Mouse (Mus musculus) lung, postnatal 0 days (tissue): ENCODE results near the gene Jun. TPM values are rescaled to one million over a fixed set of nuclear protein-coding genes. Genes with fewer than 3 reads are reported as not detected.

Experiments used
- ATAC-seq: fragments of 200-750 bp; cut with Nextera tagmentation; 2 replicates; pipeline ENCODE4 v1.8.0; 2017; ENCODE audit warnings: moderate library complexity
- DNase-seq: peaks from one replicate; pipeline ENCODE4 v3.0.0-alpha.2; 2016; ENCODE audit warnings: low spot score
- H3K27ac ChIP-seq: fragments of 300-500 bp; sonication (generic); 2 replicates; pipeline ENCODE4 v1.5.1; 2014; ENCODE audit warnings: antibody characterized with exemption, mild to moderate bottlenecking, low read length, mixed read lengths
- H3K27me3 ChIP-seq: fragments of 300-500 bp; sonication (generic); replicated peaks from 2 replicates; pipeline ENCODE4 v1.6.1; 2014; ENCODE audit warnings: low read length, mixed read lengths; ENCODE audit not compliant: insufficient read depth
- H3K36me3 ChIP-seq: fragments of 300-500 bp; sonication (generic); 2 replicates; pipeline ENCODE4 v1.6.1; 2014; ENCODE audit warnings: low read length, mixed read lengths; ENCODE audit not compliant: insufficient read depth
- H3K4me1 ChIP-seq: fragments of 300-500 bp; sonication (generic); 2 replicates; pipeline ENCODE4 v1.6.1; 2014; ENCODE audit warnings: antibody characterized with exemption, low read depth, low read length, mixed read lengths; ENCODE audit not compliant: insufficient read depth
- H3K4me2 ChIP-seq: fragments of 300-500 bp; sonication (generic); replicated peaks from 2 replicates; pipeline ENCODE4 v1.6.1; 2014; ENCODE audit warnings: low read depth, mild to moderate bottlenecking, low read length, moderate library complexity, mixed read lengths
- H3K4me3 ChIP-seq: fragments of 300-500 bp; sonication (generic); 2 replicates; pipeline ENCODE4 v1.5.1; 2014; ENCODE audit warnings: low read depth, low read length
- H3K9ac ChIP-seq: fragments of 300-500 bp; sonication (generic); replicated peaks from 2 replicates; pipeline ENCODE4 v1.6.1; 2014; ENCODE audit warnings: low read depth, mild to moderate bottlenecking
- H3K9me3 ChIP-seq: fragments of 300-500 bp; sonication (generic); 2 replicates; pipeline ENCODE4 v1.6.1; 2016; ENCODE audit warnings: low read length, mixed read lengths
- CTCF ChIP-seq: IDR thresholded peaks from 2 replicates; pipeline ENCODE4 v1.5.1; 2016; ENCODE audit warnings: antibody characterized with exemption, mild to moderate bottlenecking
- EP300 ChIP-seq: IDR thresholded peaks from 2 replicates; pipeline ENCODE4 v1.6.1; 2016; ENCODE audit warnings: antibody characterized with exemption, mild to moderate bottlenecking, control low read depth
- WGBS: fragments of 180-500 bp; shearing (Covaris S2); extraction: QIAGEN DNeasy Blood & Tissue Kit; methylation state at CpG from one replicate; pipeline ENCODE4 v1.1.7; 2014; 5-methylcytosine and 5-hydroxymethylcytosine counted together
- polyA plus RNA-seq: library from polyadenylated mRNA; unstranded; fragments of >200 nt; fragmentation: Nextera tagmentation; extraction: Ambion mirVana; gene quantifications from 2 replicates; pipeline ENCODE4 v1.2.1, GENCODE M21; 2015

The Jun gene
- polyA plus RNA-seq = 145 and 158 TPM in 2 replicates

- Histone ChIP-seq H3K9ac (peak within 1 kb of the TSS; percentile 99), H3K36me3 (peaks cover 4% of the 10 kb centered on the region; the same call in 1 of the 2 replicates), H3K27me3 (no peaks in the 10 kb centered on the region), H3K4me1 (0 out of 2 replicates have a peak, but pooled peaks cover 8% of the 10 kb centered on the region), H3K4me3 (peak within 1 kb of the TSS; percentile 94), H3K9me3 (no peaks in the 10 kb centered on the region), H3K4me2 (peak within 1 kb of the TSS; percentile 83), H3K27ac (peak within 1 kb of the TSS; percentile 100)
- DNase-seq = peak; percentile 100
- peak; percentile 74 for TF ChIP-seq EP300
- no peak for TF ChIP-seq CTCF
- ATAC-seq = peak; percentile 88
- 4% methylated on average over 57 of the region's 68 CpGs for WGBS
Measured at GRCm38 (mm10) chr4:95052025-95052899, at the start of gene Jun. TSS of gene Jun (minus strand) at chr4:95052222.

GRCm38 (mm10) chr4:95101684-95102083 lies 49.7 kb upstream of the Jun start:
- Histone ChIP-seq H3K4me1 (peaks cover 6% of the 10 kb centered on the region; the same call in 1 of the 2 replicates), H3K9me3 (no peaks in the 10 kb centered on the region), H3K9ac (no peak overlapping the region), H3K27ac (no peak overlapping the region), H3K4me2 (no peak overlapping the region), H3K36me3 (no peaks in the 10 kb centered on the region), H3K27me3 (no peaks in the 10 kb centered on the region), H3K4me3 (no peak overlapping the region)
- WGBS = 96% methylated on average over 7 of the region's 7 CpGs
- no peak for ATAC-seq
- no peak for TF ChIP-seq EP300
- no peak for TF ChIP-seq CTCF
- no peak for DNase-seq

DNA sequence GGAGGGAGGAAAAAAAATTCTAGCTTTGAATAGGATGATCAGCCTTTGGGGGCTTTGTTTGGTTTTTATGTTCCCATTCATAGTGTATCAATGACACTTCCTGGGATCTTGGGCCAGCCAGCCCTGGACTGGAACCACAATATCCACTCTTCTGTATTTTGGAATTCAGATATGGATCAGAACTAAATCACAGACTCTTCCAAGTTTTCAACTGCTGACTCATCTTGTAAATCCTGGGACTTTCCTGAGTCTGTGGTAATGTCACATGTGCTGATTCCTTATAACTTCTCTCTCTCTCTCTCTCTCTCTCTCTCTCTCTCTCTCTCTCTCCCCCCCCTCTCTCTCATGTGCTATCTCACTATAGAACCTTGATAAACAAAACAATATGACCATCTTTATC lies 48.7 kb upstream of the Jun start:
- Histone ChIP-seq H3K4me3 (no peak overlapping the region), H3K27ac (no peak overlapping the region), H3K36me3 (no peaks in the 10 kb centered on the region), H3K9me3 (no peaks in the 10 kb centered on the region), H3K4me2 (no peak overlapping the region), H3K27me3 (no peaks in the 10 kb centered on the region), H3K9ac (no peak overlapping the region), H3K4me1 (peaks cover 2% of the 10 kb centered on the region; the same call in 1 of the 2 replicates)
- no peak for DNase-seq
- ATAC-seq = no peak
- TF ChIP-seq EP300 (no peak), CTCF (no peak)

GRCm38 (mm10) chr4:95099373-95099772 lies 47.4 kb upstream of the Jun start:
- no peaks in the 10 kb centered on the region for H3K36me3 ChIP-seq
- no peaks in the 10 kb centered on the region for H3K9me3 ChIP-seq
- WGBS = 25% methylated on average over 7 of the region's 7 CpGs
- peak; percentile 38 for ATAC-seq
- TF ChIP-seq CTCF (no peak), EP300 (peak; percentile 37; the same call in 1 of the 2 replicates)
- H3K9ac ChIP-seq = no peak overlapping the region
- H3K4me2 ChIP-seq = no peak overlapping the region
- DNase-seq = peak; percentile 41
- no peak overlapping the region for H3K4me3 ChIP-seq
- H3K4me1 ChIP-seq = peaks cover 14% of the 10 kb centered on the region
- H3K27me3 ChIP-seq = no peaks in the 10 kb centered on the region
- no peak overlapping the region for H3K27ac ChIP-seq

DNA sequence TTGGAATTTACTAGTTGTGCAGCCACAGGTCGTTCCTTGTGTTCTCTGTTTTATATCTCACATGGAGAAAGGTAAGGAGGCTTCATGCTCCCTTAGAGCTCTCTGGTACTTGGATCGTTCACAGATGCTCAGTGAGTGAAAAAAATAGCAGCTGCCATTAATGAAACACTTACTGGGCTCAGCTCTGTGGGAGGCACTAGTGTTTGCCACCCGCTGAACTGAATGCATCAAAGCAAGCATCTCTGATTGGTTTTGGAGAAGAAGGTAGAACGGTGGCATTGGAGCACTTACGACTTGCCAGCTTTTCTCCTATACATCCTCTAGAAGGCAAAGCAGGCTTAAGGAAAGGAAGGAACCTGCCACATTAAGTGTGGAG lies 46.7 kb upstream of the Jun start:
- no peak overlapping the region for H3K4me2 ChIP-seq
- no peaks in the 10 kb centered on the region for H3K27me3 ChIP-seq
- no peaks in the 10 kb centered on the region for H3K36me3 ChIP-seq
- no peak overlapping the region for H3K4me3 ChIP-seq
- no peak overlapping the region for H3K27ac ChIP-seq
- no peak for DNase-seq
- peaks cover 19% of the 10 kb centered on the region for H3K4me1 ChIP-seq
- H3K9ac ChIP-seq = no peak overlapping the region
- no peaks in the 10 kb centered on the region for H3K9me3 ChIP-seq
- ATAC-seq = no peak
- TF ChIP-seq EP300 (no peak), CTCF (no peak)
- WGBS = 68% methylated on average over 5 of the region's 5 CpGs

- DNase-seq = no peak
- Histone ChIP-seq H3K9me3 (no peaks in the 10 kb centered on the region), H3K36me3 (no peaks in the 10 kb centered on the region), H3K27ac (no peak overlapping the region), H3K4me2 (no peak overlapping the region), H3K4me3 (no peak overlapping the region), H3K4me1 (peaks cover 23% of the 10 kb centered on the region), H3K27me3 (no peaks in the 10 kb centered on the region), H3K9ac (no peak overlapping the region)
- WGBS = 76% methylated on average over 10 of the region's 10 CpGs
- ATAC-seq = no peak
- no peak for TF ChIP-seq EP300
- TF ChIP-seq CTCF = no peak
Measured at GRCm38 (mm10) chr4:95097942-95098721, 46.1 kb upstream of the Jun start.
